Mouse (Mus musculus): ENCODE data around the gene Cfap74.

GRCm38 (mm10) chr4:155505067-155505466 lies 96.1 kb downstream of the Cfap74 start:
- TF ChIP-seq CTCF (IDR thresholded peaks at IDR 0.05; ENCODE audit: borderline replicate concordance, insufficient read depth, low read length) (no peak), POLR2A (IDR thresholded peaks at IDR 0.05; ENCODE audit: low read depth, low read length) (no peak)
